Mouse (Mus musculus) kidney, postnatal 0 days (tissue): ENCODE data around the gene Sh2b1. TPM values are rescaled to one million over a fixed set of nuclear protein-coding genes. Genes with fewer than 3 reads are reported as not detected.

Source experiments
- ATAC-seq: fragments of 200-750 bp; cut with Nextera tagmentation; replicated peaks from 2 replicates; pipeline ENCODE4 v1.8.0; 2017; ENCODE audit warnings: low read depth, moderate number of reproducible peaks, moderate TSS enrichment, moderate library complexity; ENCODE audit not compliant: low FRiP score
- DNase-seq: peaks from one replicate; pipeline ENCODE4 v3.0.0-alpha.2; 2016; ENCODE audit warnings: low spot score
- H3K27ac ChIP-seq: fragments of 300-500 bp; sonication (generic); 2 replicates; pipeline ENCODE4 v1.5.1; 2014; ENCODE audit warnings: mild to moderate bottlenecking
- H3K27me3 ChIP-seq: fragments of 300-500 bp; sonication (generic); 2 replicates; pipeline ENCODE4 v1.6.1; 2014; ENCODE audit warnings: low read length, mixed read lengths; ENCODE audit not compliant: insufficient read depth
- H3K36me3 ChIP-seq: fragments of 300-500 bp; sonication (generic); 2 replicates; pipeline ENCODE4 v1.6.1; 2014; ENCODE audit warnings: low read length, mixed read lengths; ENCODE audit not compliant: insufficient read depth
- H3K4me1 ChIP-seq: fragments of 300-500 bp; sonication (generic); replicated peaks from 2 replicates; pipeline ENCODE4 v1.6.1; 2014; ENCODE audit warnings: antibody characterized with exemption, low read length, mixed read lengths; ENCODE audit not compliant: insufficient read depth
- H3K4me2 ChIP-seq: fragments of 300-500 bp; sonication (generic); 2 replicates; pipeline ENCODE4 v1.6.1; 2014; ENCODE audit warnings: mild to moderate bottlenecking, low read length, moderate library complexity, mixed read lengths
- H3K4me3 ChIP-seq: fragments of 300-500 bp; sonication (generic); replicated peaks from 2 replicates; pipeline ENCODE4 v1.5.1; 2014; ENCODE audit warnings: low read depth, low read length
- H3K9ac ChIP-seq: fragments of 300-500 bp; sonication (generic); 2 replicates; pipeline ENCODE4 v1.6.1; 2014; ENCODE audit warnings: low read depth, low read length
- H3K9me3 ChIP-seq: fragments of 300-500 bp; sonication (generic); replicated peaks from 2 replicates; pipeline ENCODE4 v1.6.1; 2016; ENCODE audit warnings: low read length, inconsistent platforms, mixed read lengths
- CTCF ChIP-seq: IDR thresholded peaks from 2 replicates; pipeline ENCODE4 v1.5.1; 2016; ENCODE audit warnings: antibody characterized with exemption, low read depth, mild to moderate bottlenecking, moderate library complexity
- WGBS: fragments of 180-500 bp; shearing (Covaris S2); extraction: QIAGEN DNeasy Blood & Tissue Kit; methylation state at CpG from one replicate; pipeline ENCODE4 v1.1.7; 2014; 5-methylcytosine and 5-hydroxymethylcytosine counted together
- polyA plus RNA-seq: library from polyadenylated mRNA; unstranded; fragments of >200 nt; fragmentation: Nextera tagmentation; extraction: Ambion mirVana; gene quantifications from 2 replicates; pipeline ENCODE4 v1.2.1, GENCODE M21; 2015

Sh2b1 gene
- 44.1 and 44.8 TPM in 2 replicates for polyA plus RNA-seq

- no peaks in the 10 kb centered on the region for H3K27me3 ChIP-seq
- peak within 1 kb of the TSS; percentile 92 for H3K4me2 ChIP-seq
- H3K9ac ChIP-seq = peak within 1 kb of the TSS; percentile 83
- TF ChIP-seq CTCF = peak; percentile 51; the same call in 1 of the 2 replicates
- H3K4me3 ChIP-seq = peak within 1 kb of the TSS; percentile 74
- DNase-seq (peak; percentile 98), ATAC-seq (peak; percentile 93)
- H3K36me3 ChIP-seq = peaks cover 23% of the 10 kb centered on the region
- no peaks in the 10 kb centered on the region for H3K9me3 ChIP-seq
- H3K4me1 ChIP-seq = peaks cover 17% of the 10 kb centered on the region; the same call in 1 of the 2 replicates
- WGBS = under 1% methylated on average over 53 of the region's 53 CpGs
- peak within 1 kb of the TSS; percentile 95 for H3K27ac ChIP-seq
These were observed at the start of gene Sh2b1 for GRCm38 (mm10) chr7:126474993-126475581. Sh2b1 (minus strand) TSS chr7:126475424.

GRCm38 (mm10) chr7:126523316-126523715 lies 48.1 kb upstream of the Sh2b1 start:
- 72% methylated on average over 3 of the region's 3 CpGs for WGBS
- Histone ChIP-seq H3K9me3 (no peaks in the 10 kb centered on the region), H3K9ac (no peak overlapping the region), H3K4me3 (no peak overlapping the region), H3K27me3 (no peaks in the 10 kb centered on the region), H3K4me2 (no peak overlapping the region), H3K36me3 (no peaks in the 10 kb centered on the region), H3K4me1 (no peaks in the 10 kb centered on the region), H3K27ac (no peak overlapping the region)
- ATAC-seq (no peak), DNase-seq (no peak)
- TF ChIP-seq CTCF = no peak

GRCm38 (mm10) chr7:126519513-126519912 lies 44.3 kb upstream of the Sh2b1 start:
- WGBS = 56% methylated on average over 2 of the region's 2 CpGs
- H3K4me3 ChIP-seq = no peak overlapping the region
- no peaks in the 10 kb centered on the region for H3K4me1 ChIP-seq
- H3K27me3 ChIP-seq = no peaks in the 10 kb centered on the region
- DNase-seq (no peak), ATAC-seq (peak; percentile 33; the same call in 1 of the 2 replicates)
- H3K36me3 ChIP-seq = no peaks in the 10 kb centered on the region
- TF ChIP-seq CTCF = no peak; the same call in 1 of the 2 replicates
- no peak overlapping the region for H3K4me2 ChIP-seq
- no peak overlapping the region for H3K9ac ChIP-seq
- H3K27ac ChIP-seq = no peak overlapping the region
- no peaks in the 10 kb centered on the region for H3K9me3 ChIP-seq

- ATAC-seq (no peak), DNase-seq (no peak)
- Histone ChIP-seq H3K27me3 (no peaks in the 10 kb centered on the region), H3K9me3 (no peaks in the 10 kb centered on the region), H3K4me3 (no peak overlapping the region), H3K36me3 (no peaks in the 10 kb centered on the region), H3K4me2 (no peak overlapping the region), H3K9ac (no peak overlapping the region), H3K4me1 (no peaks in the 10 kb centered on the region), H3K27ac (no peak overlapping the region)
- 93% methylated on average over 5 of the region's 5 CpGs for WGBS
- TF ChIP-seq CTCF = no peak
These were observed 43.2 kb upstream of the Sh2b1 start for GRCm38 (mm10) chr7:126518261-126518941.

- TF ChIP-seq CTCF = no peak
- no peak overlapping the region for H3K4me3 ChIP-seq
- no peak overlapping the region for H3K4me2 ChIP-seq
- 69% methylated on average over 3 of the region's 3 CpGs for WGBS
- DNase-seq (no peak), ATAC-seq (no peak)
- no peak overlapping the region for H3K9ac ChIP-seq
- H3K27ac ChIP-seq = no peak overlapping the region
- no peaks in the 10 kb centered on the region for H3K27me3 ChIP-seq
- no peaks in the 10 kb centered on the region for H3K4me1 ChIP-seq
- no peaks in the 10 kb centered on the region for H3K36me3 ChIP-seq
- no peaks in the 10 kb centered on the region for H3K9me3 ChIP-seq
These were observed 36.1 kb upstream of the Sh2b1 start for GRCm38 (mm10) chr7:126511287-126511686.

- no peak overlapping the region for H3K27ac ChIP-seq
- WGBS = 86% methylated on average over 8 of the region's 8 CpGs
- H3K36me3 ChIP-seq = no peaks in the 10 kb centered on the region
- H3K27me3 ChIP-seq = no peaks in the 10 kb centered on the region
- DNase-seq (no peak), ATAC-seq (no peak)
- H3K4me3 ChIP-seq = no peak overlapping the region
- no peaks in the 10 kb centered on the region for H3K4me1 ChIP-seq
- no peaks in the 10 kb centered on the region for H3K9me3 ChIP-seq
- H3K9ac ChIP-seq = no peak overlapping the region
- H3K4me2 ChIP-seq = no peak overlapping the region
- no peak for TF ChIP-seq CTCF
These were observed 32.0 kb upstream of the Sh2b1 start for GRCm38 (mm10) chr7:126507126-126507778.
